Mouse (Mus musculus) liver, embryonic 11.5 days (tissue): Measurements from ENCODE around the gene Vmn2r19. TPM values are rescaled to one million over a fixed set of nuclear protein-coding genes. Genes with fewer than 3 reads are reported as not detected.

Source experiments
- ATAC-seq: fragments of 200-750 bp; cut with Nextera tagmentation; replicated peaks from 2 replicates; pipeline ENCODE4 v1.8.0; 2017; ENCODE audit warnings: moderate number of reproducible peaks, mild to moderate bottlenecking, moderate TSS enrichment, moderate library complexity; ENCODE audit not compliant: low FRiP score
- DNase-seq: peaks from one replicate; pipeline ENCODE4 v3.0.0-alpha.2; 2017; ENCODE audit warnings: low spot score
- H3K27ac ChIP-seq: fragments of 300-500 bp; sonication (generic); 2 replicates; pipeline ENCODE4 v1.5.1; 2014; ENCODE audit warnings: mild to moderate bottlenecking, low read depth, low read length, control low read depth
- H3K27me3 ChIP-seq: fragments of 300-500 bp; sonication (generic); replicated peaks from 2 replicates; pipeline ENCODE4 v1.6.1; 2014; ENCODE audit warnings: low read length, mixed read lengths; ENCODE audit not compliant: control insufficient read depth, insufficient read depth
- H3K36me3 ChIP-seq: fragments of 300-500 bp; sonication (generic); 2 replicates; pipeline ENCODE4 v1.6.1; 2014; ENCODE audit warnings: mild to moderate bottlenecking, low read length, moderate library complexity, mixed read lengths; ENCODE audit not compliant: control insufficient read depth, insufficient read depth
- H3K4me1 ChIP-seq: fragments of 300-500 bp; sonication (generic); replicated peaks from 2 replicates; pipeline ENCODE4 v1.6.1; 2014; ENCODE audit warnings: low read length, mixed read lengths; ENCODE audit not compliant: control insufficient read depth, insufficient read depth
- H3K4me2 ChIP-seq: fragments of 300-500 bp; sonication (generic); 2 replicates; pipeline ENCODE4 v1.6.1; 2014; ENCODE audit warnings: mild to moderate bottlenecking, control low read depth, moderate library complexity
- H3K4me3 ChIP-seq: fragments of 300-500 bp; sonication (generic); 2 replicates; pipeline ENCODE4 v1.5.1; 2014; ENCODE audit warnings: low read depth, low read length, control low read depth
- H3K9ac ChIP-seq: fragments of 300-500 bp; sonication (generic); 2 replicates; pipeline ENCODE4 v1.6.1; 2014; ENCODE audit warnings: low read depth, low read length, control low read depth
- H3K9me3 ChIP-seq: fragments of 300-500 bp; sonication (generic); 2 replicates; pipeline ENCODE4 v1.6.1; 2016; ENCODE audit warnings: low read length, inconsistent platforms, mixed read lengths; ENCODE audit not compliant: control insufficient read depth
- WGBS: fragments of 180-500 bp; shearing (Covaris S2); extraction: QIAGEN DNeasy Blood & Tissue Kit; methylation state at CpG from one replicate; pipeline ENCODE4 v1.1.7; 2014; 5-methylcytosine and 5-hydroxymethylcytosine counted together
- polyA plus RNA-seq: library from polyadenylated mRNA; unstranded; fragments of >200 nt; fragmentation: Nextera tagmentation; extraction: Ambion mirVana; gene quantifications from 2 replicates; pipeline ENCODE4 v1.2.1, GENCODE M21; 2014

The Vmn2r19 gene
- not detected in 2 replicates for polyA plus RNA-seq

DNA sequence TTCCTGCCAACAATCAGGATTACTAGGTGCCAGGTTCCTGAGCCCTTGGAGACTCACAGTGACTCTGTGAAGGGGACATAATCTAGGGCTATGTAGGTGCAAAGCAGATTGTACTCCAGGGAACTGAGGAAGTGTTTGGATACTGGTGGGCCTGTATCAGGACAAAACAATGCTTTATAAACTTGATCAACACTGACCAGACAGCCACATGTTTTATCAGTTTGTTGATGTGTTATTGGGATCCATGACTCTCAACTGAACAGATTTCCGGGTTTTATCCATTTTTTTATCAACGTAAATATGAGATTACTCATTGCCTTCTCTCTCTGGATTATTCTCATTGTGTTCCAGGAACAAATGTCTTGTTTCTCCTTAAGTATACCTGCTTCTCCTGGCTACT lies at the start of gene Vmn2r19:
TSS of gene Vmn2r19 (plus strand) at position 301 of the 400 bp plus-strand sequence.
- Histone ChIP-seq H3K4me1 (no peaks in the 10 kb centered on the region), H3K4me2 (no peak within 1 kb of the TSS), H3K4me3 (no peak within 1 kb of the TSS), H3K27ac (no peak within 1 kb of the TSS), H3K27me3 (no peaks in the 10 kb centered on the region), H3K9me3 (no peaks in the 10 kb centered on the region), H3K9ac (no peak within 1 kb of the TSS), H3K36me3 (no peaks in the 10 kb centered on the region)
- ATAC-seq, result no peak
- no peak for DNase-seq
- 88% methylated on average over 2 of the region's 2 CpGs for WGBS

DNA sequence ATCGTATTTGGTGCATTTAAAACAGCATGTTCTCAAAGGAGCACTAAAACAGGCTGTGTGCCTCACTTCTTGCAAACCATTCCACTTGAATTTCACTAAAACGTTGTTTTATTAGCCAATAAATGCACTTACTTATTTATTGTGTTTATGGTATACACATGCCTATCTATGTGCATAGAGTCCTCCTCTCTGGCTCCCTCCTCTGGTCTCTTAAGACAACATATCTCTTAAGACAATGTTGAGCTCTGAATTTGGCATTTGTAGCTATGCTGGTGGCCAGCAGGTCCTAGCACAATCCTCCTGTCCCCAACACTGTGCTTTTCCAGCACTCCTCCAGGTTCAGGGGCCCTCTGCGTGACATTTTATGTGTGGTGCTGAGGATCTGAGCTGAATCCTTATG lies 49.2 kb upstream of the Vmn2r19 start:
- Histone ChIP-seq H3K9me3 (no peaks in the 10 kb centered on the region), H3K36me3 (no peaks in the 10 kb centered on the region), H3K27me3 (no peaks in the 10 kb centered on the region), H3K4me1 (no peaks in the 10 kb centered on the region), H3K27ac (no peak overlapping the region), H3K9ac (no peak overlapping the region), H3K4me3 (no peak overlapping the region), H3K4me2 (no peak overlapping the region)
- WGBS, result 68% methylated on average over 3 of the region's 3 CpGs
- no peak for DNase-seq
- ATAC-seq, result no peak

DNA sequence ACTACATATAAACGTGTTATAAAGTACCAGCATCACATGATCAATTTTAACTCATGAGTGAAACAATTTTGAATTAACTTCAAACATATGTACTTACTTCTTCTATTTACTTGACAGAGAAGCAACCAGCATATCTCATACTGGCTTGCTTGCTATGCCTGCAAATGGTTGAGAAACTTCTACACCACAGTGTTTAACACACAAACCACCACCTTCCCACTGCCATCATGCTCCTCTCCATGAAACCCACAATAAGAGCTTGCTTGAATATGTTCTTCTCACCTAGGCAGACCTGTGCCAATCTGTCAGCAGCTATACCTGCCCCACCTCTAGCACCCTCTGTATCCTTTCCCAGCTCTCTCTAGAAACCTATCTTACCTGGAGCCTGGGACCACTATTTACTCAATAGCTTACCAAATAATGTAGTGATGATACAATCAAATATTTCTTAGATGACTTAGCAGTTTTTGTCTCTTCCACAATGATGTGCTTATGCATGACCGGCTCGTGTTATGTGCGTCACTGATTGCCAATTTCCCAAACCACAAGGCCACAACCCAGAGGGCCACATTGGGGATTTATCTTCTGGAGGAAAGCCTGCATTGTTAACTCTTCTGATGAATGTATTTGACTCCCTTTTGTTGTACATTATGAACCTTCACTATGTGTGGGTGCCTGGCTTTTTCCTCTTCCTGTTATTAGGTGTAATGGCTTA lies 48.1 kb upstream of the Vmn2r19 start:
- H3K4me1 ChIP-seq, result no peaks in the 10 kb centered on the region
- no peak overlapping the region for H3K4me3 ChIP-seq
- H3K27me3 ChIP-seq, result no peaks in the 10 kb centered on the region
- no peaks in the 10 kb centered on the region for H3K9me3 ChIP-seq
- no peak overlapping the region for H3K27ac ChIP-seq
- ATAC-seq, result no peak
- H3K36me3 ChIP-seq, result no peaks in the 10 kb centered on the region
- no peak overlapping the region for H3K4me2 ChIP-seq
- DNase-seq, result no peak
- no peak overlapping the region for H3K9ac ChIP-seq
- 70% methylated on average over 4 of the region's 4 CpGs for WGBS

DNA sequence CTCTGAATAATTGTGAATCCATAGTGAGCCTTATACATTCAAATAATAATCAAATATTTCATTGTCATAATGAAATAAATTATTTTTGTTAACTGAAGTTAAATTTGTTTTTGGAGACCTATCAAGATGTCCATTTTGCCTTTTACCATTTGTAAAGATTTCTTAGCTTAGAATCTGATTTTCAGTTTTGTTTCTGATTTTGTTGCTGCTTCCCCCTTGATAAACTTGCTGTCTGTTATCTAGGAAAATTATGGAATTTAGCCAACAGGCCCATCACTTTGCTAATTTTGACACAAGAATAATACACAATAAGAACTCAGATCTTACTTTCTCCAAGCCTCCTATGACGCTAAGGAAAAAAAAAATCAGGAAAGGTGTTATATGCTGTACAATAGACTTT lies 47.3 kb upstream of the Vmn2r19 start:
- no peak overlapping the region for H3K4me3 ChIP-seq
- no peak for ATAC-seq
- no peak for DNase-seq
- no peaks in the 10 kb centered on the region for H3K36me3 ChIP-seq
- no peaks in the 10 kb centered on the region for H3K4me1 ChIP-seq
- 81% methylated on average over 1 of the region's 1 CpGs for WGBS
- H3K4me2 ChIP-seq, result no peak overlapping the region
- no peaks in the 10 kb centered on the region for H3K27me3 ChIP-seq
- H3K27ac ChIP-seq, result no peak overlapping the region
- H3K9me3 ChIP-seq, result no peaks in the 10 kb centered on the region
- H3K9ac ChIP-seq, result no peak overlapping the region

DNA sequence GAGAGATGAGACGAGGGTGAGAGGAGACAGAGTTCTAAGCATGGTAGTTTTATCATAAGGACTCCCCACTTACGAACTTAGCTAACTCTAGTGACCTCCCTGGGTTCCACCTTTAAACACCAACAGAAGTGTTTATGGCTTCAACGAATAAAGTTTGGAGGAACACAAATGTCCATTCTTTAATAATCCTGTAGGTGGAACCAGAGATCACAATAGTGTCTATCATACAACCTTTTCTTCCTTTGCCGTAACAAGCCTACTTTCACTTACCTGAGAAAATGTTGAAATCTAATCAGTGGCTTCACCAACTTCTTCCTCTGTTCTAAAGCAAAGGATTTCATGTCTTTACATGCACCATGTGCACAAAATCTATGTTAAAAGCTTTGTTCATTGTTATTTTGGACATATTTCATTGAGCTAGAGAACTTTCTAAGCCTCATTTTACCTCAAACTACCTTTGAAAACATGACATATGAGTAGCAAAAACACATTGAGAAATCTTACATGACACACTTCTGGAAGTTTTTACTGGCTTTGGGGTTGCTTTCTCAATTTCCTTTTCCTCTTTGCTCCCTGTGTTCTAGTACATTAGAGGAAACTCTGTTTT lies 46.5 kb upstream of the Vmn2r19 start, which contains the start of gene Clec4d:
TSS of gene Clec4d (plus strand) at position 557 of the 607 bp plus-strand sequence.
- Histone ChIP-seq H3K27me3 (no peaks in the 10 kb centered on the region), H3K4me2 (no peak within 1 kb of the TSS), H3K9me3 (no peaks in the 10 kb centered on the region), H3K4me1 (no peaks in the 10 kb centered on the region), H3K9ac (no peak within 1 kb of the TSS), H3K36me3 (no peaks in the 10 kb centered on the region), H3K27ac (no peak within 1 kb of the TSS), H3K4me3 (no peak within 1 kb of the TSS)
- no peak for ATAC-seq
- DNase-seq, result no peak
- 56% methylated on average over 4 of the region's 4 CpGs for WGBS

DNA sequence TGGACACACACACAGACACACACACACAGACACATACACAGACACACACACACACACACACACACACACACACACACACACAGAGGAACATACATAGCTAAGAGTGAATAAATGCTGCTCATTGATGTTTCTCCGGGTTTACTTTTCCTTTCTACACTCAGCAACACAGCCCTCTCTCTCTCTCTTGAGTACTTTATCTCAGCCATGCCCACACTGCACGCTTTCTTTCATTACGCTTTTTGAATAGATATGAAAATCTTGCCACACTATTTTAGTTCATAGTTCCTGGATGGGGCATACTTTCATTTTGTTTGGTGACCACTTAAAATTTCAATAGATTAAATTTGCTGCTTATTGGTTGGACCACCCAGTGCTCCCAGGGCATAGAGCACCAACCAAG lies 43.9 kb upstream of the Vmn2r19 start:
- H3K4me1 ChIP-seq, result no peaks in the 10 kb centered on the region
- DNase-seq (no peak), ATAC-seq (no peak)
- H3K9ac ChIP-seq, result no peak overlapping the region
- no peaks in the 10 kb centered on the region for H3K9me3 ChIP-seq
- H3K36me3 ChIP-seq, result no peaks in the 10 kb centered on the region
- no peak overlapping the region for H3K4me3 ChIP-seq
- WGBS, result 90% methylated on average over 3 of the region's 3 CpGs
- no peaks in the 10 kb centered on the region for H3K27me3 ChIP-seq
- H3K27ac ChIP-seq, result no peak overlapping the region
- no peak overlapping the region for H3K4me2 ChIP-seq

DNA sequence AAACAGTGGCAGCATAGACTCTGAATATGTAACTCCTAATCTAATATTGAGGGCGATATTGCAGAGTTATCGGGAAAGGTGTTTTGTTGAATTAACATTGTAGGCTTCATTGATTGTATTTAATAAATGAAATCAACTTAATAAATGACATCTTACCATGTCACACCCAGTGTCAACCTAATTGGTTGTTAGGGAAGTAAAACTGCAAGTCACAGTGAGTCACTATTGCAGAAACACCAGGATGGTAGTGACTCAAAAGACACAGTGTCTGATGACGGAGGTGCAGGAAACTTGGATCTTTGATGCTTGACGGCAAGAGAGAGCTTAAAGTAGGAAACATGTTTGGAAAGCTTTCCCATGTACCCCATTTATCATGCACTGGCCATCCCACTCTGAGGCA lies 42.3 kb upstream of the Vmn2r19 start:
- no peak for DNase-seq
- ATAC-seq, result no peak
- Histone ChIP-seq H3K4me1 (no peaks in the 10 kb centered on the region), H3K9ac (no peak overlapping the region), H3K4me3 (no peak overlapping the region), H3K36me3 (no peaks in the 10 kb centered on the region), H3K9me3 (no peaks in the 10 kb centered on the region), H3K4me2 (no peak overlapping the region), H3K27ac (no peak overlapping the region), H3K27me3 (no peaks in the 10 kb centered on the region)
- WGBS, result 76% methylated on average over 4 of the region's 4 CpGs

DNA sequence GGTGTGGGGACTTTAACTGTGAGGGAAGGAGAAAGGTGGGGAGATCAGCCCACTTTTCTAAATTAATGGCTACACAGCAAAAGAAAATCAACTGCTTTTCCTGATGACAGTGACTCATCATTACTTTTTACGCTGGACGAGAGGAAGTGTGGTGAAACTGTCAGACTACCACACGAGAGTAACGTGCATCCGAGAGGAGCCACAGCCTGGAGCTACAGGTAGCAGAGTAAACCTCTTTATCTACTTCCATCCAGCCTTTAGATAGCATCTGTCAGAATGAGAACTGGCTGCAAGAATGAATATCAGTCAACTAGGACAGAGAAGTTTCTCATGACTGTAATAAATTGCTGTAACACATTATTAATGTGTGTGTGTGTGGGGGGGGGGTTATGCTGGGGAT lies 41.2 kb upstream of the Vmn2r19 start:
- 60% methylated on average over 5 of the region's 5 CpGs for WGBS
- no peak overlapping the region for H3K4me2 ChIP-seq
- no peaks in the 10 kb centered on the region for H3K4me1 ChIP-seq
- H3K27ac ChIP-seq, result no peak overlapping the region
- H3K36me3 ChIP-seq, result no peaks in the 10 kb centered on the region
- DNase-seq, result no peak
- no peaks in the 10 kb centered on the region for H3K9me3 ChIP-seq
- H3K4me3 ChIP-seq, result no peak overlapping the region
- ATAC-seq, result no peak; the same call in 1 of the 2 replicates
- H3K27me3 ChIP-seq, result no peaks in the 10 kb centered on the region
- no peak overlapping the region for H3K9ac ChIP-seq

DNA sequence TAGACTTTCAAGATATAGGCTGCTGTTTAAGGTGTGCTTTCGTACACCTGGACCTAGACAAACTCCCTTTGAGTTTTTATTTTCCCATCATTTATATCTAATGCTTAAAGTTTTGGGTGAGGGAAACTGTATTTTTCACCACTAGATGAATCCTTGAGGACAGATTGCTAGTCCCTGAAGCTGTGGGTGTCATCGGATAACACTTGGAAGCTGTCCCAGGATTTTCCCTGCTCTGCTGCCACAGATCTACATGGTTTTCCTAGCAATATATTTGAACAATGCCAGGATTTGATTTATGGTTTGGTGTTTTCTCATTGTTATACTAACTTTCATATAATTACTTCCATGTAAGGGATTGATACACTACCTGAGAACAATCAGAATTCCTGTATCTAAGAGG lies 28.7 kb upstream of the Vmn2r19 start:
- no peaks in the 10 kb centered on the region for H3K9me3 ChIP-seq
- H3K27ac ChIP-seq, result no peak overlapping the region
- DNase-seq (no peak), ATAC-seq (no peak)
- H3K9ac ChIP-seq, result no peak overlapping the region
- H3K4me2 ChIP-seq, result no peak overlapping the region
- H3K27me3 ChIP-seq, result no peaks in the 10 kb centered on the region
- WGBS, result 90% methylated on average over 2 of the region's 2 CpGs
- no peaks in the 10 kb centered on the region for H3K4me1 ChIP-seq
- no peaks in the 10 kb centered on the region for H3K36me3 ChIP-seq
- no peak overlapping the region for H3K4me3 ChIP-seq
